Mouse (Mus musculus): ENCODE measurements around the gene Slc36a2. TPM values are rescaled to one million over a fixed set of nuclear protein-coding genes. Genes with fewer than 3 reads are reported as not detected.

The Slc36a2 gene
- total and polyA plus RNA-seq, 3 experiments: not detected

DNA sequence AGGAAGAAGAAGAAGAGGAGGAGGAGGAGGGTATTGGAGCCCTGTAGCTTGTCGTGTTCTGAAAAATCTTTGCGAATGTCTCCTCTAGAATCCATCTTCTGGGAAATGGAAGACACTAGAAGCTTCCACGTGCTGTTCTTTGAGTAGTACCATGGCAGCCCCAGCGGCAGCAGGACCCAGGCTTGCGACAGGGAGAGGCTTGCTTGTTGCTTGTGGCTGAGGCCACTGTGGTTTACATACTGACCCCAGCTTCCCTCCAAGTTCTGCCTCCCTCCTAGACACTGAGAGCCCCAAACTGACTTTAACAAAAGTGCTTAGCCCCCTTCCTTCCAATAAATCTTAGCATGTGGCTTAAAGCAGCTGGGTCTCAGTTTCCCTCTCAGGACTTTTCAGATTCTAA lies 631 bp downstream of the Slc36a2 start:
- Histone ChIP-seq H3K27me3 (ENCODE audit: control insufficient read depth in 1 of 2, insufficient read depth in 2 of 2, low read length in 2 of 2) (peaks cover 16 to 28% of the 10 kb centered on the region in 2 experiments), H3K9ac (ENCODE audit: control insufficient read depth, low read depth, low read length, poor library complexity, severe bottlenecking) (no peak overlapping the region), H3K9me3 (replicated peaks; ENCODE audit: insufficient read depth, low read length) (no peaks in the 10 kb centered on the region), H3K4me1 (ENCODE audit: control insufficient read depth in 1 of 2, insufficient read depth in 2 of 2, low read length in 2 of 2) (no peaks in the 10 kb centered on the region), H3K36me3 (ENCODE audit: control insufficient read depth in 1 of 2, insufficient read depth in 2 of 2, low read length in 2 of 2) (no peaks in the 10 kb centered on the region), H3K79me2 (ENCODE audit: control insufficient read depth, insufficient read depth, low read length, poor library complexity) (no peaks in the 10 kb centered on the region), H3K4me3 (ENCODE audit: control insufficient read depth in 1 of 2, insufficient read depth in 1 of 2, low read depth in 2 of 2, low read length in 2 of 2) (no peak overlapping the region), H3K27ac (ENCODE audit: control insufficient read depth, low read depth, low read length) (no peak overlapping the region)
- DNase-seq (ENCODE audit: low read depth, low spot score): no peak
- TF ChIP-seq CHD2 (IDR thresholded peaks at IDR 0.05; ENCODE audit: low read length): no peak
- no peak for TF ChIP-seq GATA1 (IDR thresholded peaks at IDR 0.05; ENCODE audit: low read depth, low read length)
- no peak for TF ChIP-seq POLR2AphosphoS2 (IDR thresholded peaks at IDR 0.05; ENCODE audit: low read length)
- no peak for TF ChIP-seq EP300 (IDR thresholded peaks at IDR 0.05; ENCODE audit: low read depth in 1 of 2, low read length in 2 of 2)
- no peak for TF ChIP-seq UBTF (IDR thresholded peaks at IDR 0.05; ENCODE audit: borderline replicate concordance, insufficient read depth, low read depth, low read length)
- TF ChIP-seq USF2 (IDR thresholded peaks at IDR 0.05; ENCODE audit: borderline replicate concordance in 1 of 2, insufficient read depth in 1 of 2, low read depth in 1 of 2, low read length in 2 of 2): no peak
- no peak for TF ChIP-seq SIN3A (IDR thresholded peaks at IDR 0.05; ENCODE audit: low read length)
- TF ChIP-seq TBP (IDR thresholded peaks at IDR 0.05; ENCODE audit: low read depth, low read length): no peak
- TF ChIP-seq MYC (IDR thresholded peaks at IDR 0.05; ENCODE audit: low read depth, low read length): no peak
- no peak for TF ChIP-seq ZC3H11A (IDR thresholded peaks at IDR 0.05; ENCODE audit: low read depth, low read length)
- no peak for TF ChIP-seq MAFK (IDR thresholded peaks at IDR 0.05; ENCODE audit: borderline replicate concordance, low read depth, low read length)
- TF ChIP-seq NRF1 (IDR thresholded peaks at IDR 0.05; ENCODE audit: insufficient read depth, low read depth, low read length, poor library complexity, severe bottlenecking): no peak

DNA sequence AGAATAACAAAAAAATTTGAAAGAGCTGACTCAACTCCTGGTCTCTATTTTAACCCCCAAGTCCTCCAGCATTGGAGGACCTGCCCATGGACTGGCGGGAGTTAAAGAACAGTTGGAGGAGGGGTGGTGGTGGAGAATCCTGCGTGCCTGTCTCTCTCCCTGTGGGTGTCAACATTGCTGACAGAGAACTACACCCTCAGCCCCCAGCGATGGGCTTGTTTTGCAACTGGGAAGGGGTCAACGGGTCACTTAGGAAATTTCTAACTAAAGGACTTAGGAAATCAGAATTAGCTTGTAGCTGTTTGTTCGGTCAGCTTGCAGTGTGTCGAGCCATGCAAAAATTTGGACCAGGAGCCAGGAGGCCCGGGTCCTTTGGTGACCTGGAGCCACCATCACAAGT lies 1.8 kb downstream of the Slc36a2 start:
- Histone ChIP-seq H3K4me1 (ENCODE audit: control insufficient read depth in 1 of 2, insufficient read depth in 2 of 2, low read length in 2 of 2) (no peaks in the 10 kb centered on the region), H3K9me3 (replicated peaks; ENCODE audit: insufficient read depth, low read length) (no peaks in the 10 kb centered on the region), H3K36me3 (ENCODE audit: control insufficient read depth in 1 of 2, insufficient read depth in 2 of 2, low read length in 2 of 2) (no peaks in the 10 kb centered on the region), H3K27me3 (ENCODE audit: control insufficient read depth in 1 of 2, insufficient read depth in 2 of 2, low read length in 2 of 2) (peaks cover 18 to 22% of the 10 kb centered on the region in 2 experiments), H3K9ac (ENCODE audit: control insufficient read depth, low read depth, low read length, poor library complexity, severe bottlenecking) (no peak overlapping the region), H3K27ac (ENCODE audit: control insufficient read depth, low read depth, low read length) (no peak overlapping the region), H3K79me2 (ENCODE audit: control insufficient read depth, insufficient read depth, low read length, poor library complexity) (no peaks in the 10 kb centered on the region), H3K4me3 (ENCODE audit: control insufficient read depth in 1 of 2, insufficient read depth in 1 of 2, low read depth in 2 of 2, low read length in 2 of 2) (no peak overlapping the region)
- DNase-seq (ENCODE audit: low read depth, low spot score): no peak
- TF ChIP-seq MAFK (IDR thresholded peaks at IDR 0.05; ENCODE audit: borderline replicate concordance, low read depth, low read length): no peak
- TF ChIP-seq USF1 (IDR thresholded peaks at IDR 0.05; ENCODE audit: low read depth, low read length): no peak
- no peak for TF ChIP-seq GABPA (IDR thresholded peaks at IDR 0.05; ENCODE audit: low read depth, low read length)
- no peak for TF ChIP-seq MXI1 (IDR thresholded peaks at IDR 0.05; ENCODE audit: low read depth, low read length)
- no peak for TF ChIP-seq HCFC1 (IDR thresholded peaks at IDR 0.05; ENCODE audit: low read depth, low read length)
- TF ChIP-seq MYB (IDR thresholded peaks at IDR 0.05; ENCODE audit: low read depth, low read length): no peak
- TF ChIP-seq MAZ (IDR thresholded peaks at IDR 0.05; ENCODE audit: low read depth, low read length): no peak
- no peak for TF ChIP-seq ZMIZ1 (IDR thresholded peaks at IDR 0.05; ENCODE audit: low read depth, low read length)
- TF ChIP-seq ELF1 (IDR thresholded peaks at IDR 0.05; ENCODE audit: low read depth, low read length): no peak
- TF ChIP-seq UBTF (IDR thresholded peaks at IDR 0.05; ENCODE audit: borderline replicate concordance, insufficient read depth, low read depth, low read length): no peak
- no peak for TF ChIP-seq NRF1 (IDR thresholded peaks at IDR 0.05; ENCODE audit: insufficient read depth, low read depth, low read length, poor library complexity, severe bottlenecking)

Data from MEL (cell line).